Mouse (Mus musculus) forebrain, embryonic 15.5 days (tissue): ENCODE measurements at regions not wholly inside any gene's neighbourhood (a gene's known extent, or its start where the extent isn't known, plus 50 kb on each side); places are given as distances from the start of the nearest gene placed in this dataset.

Source experiments
- ATAC-seq: fragments of 200-750 bp; cut with Nextera tagmentation; replicated peaks from 2 replicates; pipeline ENCODE4 v1.8.0; 2017; ENCODE audit warnings: mild to moderate bottlenecking, moderate TSS enrichment, moderate library complexity
- H3K27ac ChIP-seq: fragments of 300-500 bp; sonication (generic); replicated peaks from 2 replicates; pipeline ENCODE4 v1.5.1; 2015; ENCODE audit warnings: mild to moderate bottlenecking, inconsistent platforms
- H3K27me3 ChIP-seq: fragments of 300-500 bp; sonication (generic); 2 replicates; pipeline ENCODE4 v1.6.1; 2015; ENCODE audit warnings: inconsistent platforms
- H3K36me3 ChIP-seq: fragments of 300-500 bp; sonication (generic); 2 replicates; pipeline ENCODE4 v1.6.1; 2015; ENCODE audit warnings: mild to moderate bottlenecking, inconsistent platforms
- H3K4me1 ChIP-seq: fragments of 300-500 bp; sonication (generic); 2 replicates; pipeline ENCODE4 v1.6.1; 2015; ENCODE audit warnings: inconsistent platforms
- H3K4me2 ChIP-seq: fragments of 300-500 bp; sonication (generic); replicated peaks from 2 replicates; pipeline ENCODE4 v1.6.1; 2015; ENCODE audit warnings: mild to moderate bottlenecking, inconsistent platforms
- H3K4me3 ChIP-seq: fragments of 300-500 bp; sonication (generic); 2 replicates; pipeline ENCODE4 v1.5.1; 2015; ENCODE audit warnings: mild to moderate bottlenecking, inconsistent platforms
- H3K9ac ChIP-seq: fragments of 300-500 bp; sonication (generic); replicated peaks from 2 replicates; pipeline ENCODE4 v1.6.1; 2015; ENCODE audit warnings: mild to moderate bottlenecking, inconsistent platforms
- H3K9me3 ChIP-seq: fragments of 300-500 bp; sonication (generic); 2 replicates; pipeline ENCODE4 v1.6.1; 2016; ENCODE audit warnings: inconsistent platforms
- WGBS: fragments of 180-500 bp; shearing (Covaris S2); methylation state at CpG from one replicate; pipeline ENCODE4 v1.1.7; 2015; ENCODE audit warnings: mixed read lengths; 5-methylcytosine and 5-hydroxymethylcytosine counted together

DNA sequence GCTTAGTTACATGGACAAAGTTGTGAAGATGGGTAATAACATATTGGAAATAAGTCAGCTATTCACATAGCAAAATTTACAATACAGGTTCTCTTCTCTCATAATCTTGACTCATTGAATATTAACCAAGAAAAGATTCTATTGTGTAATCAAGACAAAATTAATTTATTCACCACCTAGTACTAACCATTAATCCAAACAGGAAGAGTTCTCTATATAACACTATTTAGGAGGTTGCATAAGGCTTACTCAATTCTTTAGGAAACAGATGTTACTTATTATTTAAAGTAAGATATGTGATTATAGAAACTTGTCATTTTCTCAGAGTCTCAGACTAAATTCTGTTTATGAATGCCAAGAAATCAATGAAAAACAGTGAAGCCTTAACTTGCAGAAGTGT is 600.4 kb upstream of the Tusc1 start:
- Histone ChIP-seq H3K4me2 (no peak overlapping the region), H3K9me3 (no peaks in the 10 kb centered on the region), H3K4me3 (no peak overlapping the region), H3K27ac (no peak overlapping the region), H3K27me3 (no peaks in the 10 kb centered on the region), H3K9ac (no peak overlapping the region), H3K36me3 (no peaks in the 10 kb centered on the region), H3K4me1 (no peaks in the 10 kb centered on the region)
- ATAC-seq: no peak

DNA sequence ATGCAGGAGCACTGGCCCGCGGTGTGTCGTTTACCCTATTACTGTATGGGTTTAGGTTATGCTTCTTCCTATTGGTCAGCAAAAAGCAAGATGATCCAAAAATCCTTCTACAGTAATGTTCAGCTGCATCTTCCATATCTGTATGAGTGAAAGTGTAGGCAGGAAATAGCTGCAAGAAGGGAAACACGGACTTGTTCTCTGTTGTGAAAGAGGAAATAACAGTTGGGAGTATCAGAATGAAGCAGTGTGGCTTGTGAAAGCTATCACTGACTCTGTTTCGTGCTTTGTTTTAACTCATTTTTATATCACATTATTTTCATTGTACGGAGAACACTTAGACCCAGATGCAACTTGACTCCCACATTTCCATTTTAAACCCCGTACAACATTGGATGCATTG is 591.8 kb upstream of the Tusc1 start:
- Histone ChIP-seq H3K4me1 (no peaks in the 10 kb centered on the region), H3K27ac (no peak overlapping the region), H3K9me3 (no peaks in the 10 kb centered on the region), H3K4me3 (no peak overlapping the region), H3K36me3 (no peaks in the 10 kb centered on the region), H3K4me2 (no peak overlapping the region), H3K27me3 (no peaks in the 10 kb centered on the region), H3K9ac (no peak overlapping the region)
- no peak for ATAC-seq
- WGBS: 94% methylated on average over 7 of the region's 7 CpGs

DNA sequence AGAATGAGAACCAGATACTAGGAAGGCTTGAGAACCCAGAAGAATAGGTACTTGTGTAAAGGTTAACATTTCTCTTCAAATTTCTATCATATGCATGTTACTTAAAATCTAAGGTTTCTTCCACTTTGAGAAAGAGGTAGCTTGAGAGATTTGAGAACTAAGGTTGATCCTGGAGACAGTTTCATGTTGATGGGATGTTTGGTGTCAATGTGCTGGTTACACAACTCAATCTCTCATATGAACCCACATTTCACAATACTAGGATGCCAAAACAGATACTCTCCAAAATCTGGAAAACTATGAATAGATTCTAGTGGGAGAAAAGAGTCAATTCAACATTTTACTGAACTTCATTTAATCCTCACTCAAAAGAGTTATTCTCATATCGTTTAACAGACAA is 589.1 kb upstream of the Tusc1 start:
- no peak overlapping the region for H3K4me3 ChIP-seq
- WGBS: 88% methylated on average over 1 of the region's 1 CpGs
- H3K27ac ChIP-seq: no peak overlapping the region

DNA sequence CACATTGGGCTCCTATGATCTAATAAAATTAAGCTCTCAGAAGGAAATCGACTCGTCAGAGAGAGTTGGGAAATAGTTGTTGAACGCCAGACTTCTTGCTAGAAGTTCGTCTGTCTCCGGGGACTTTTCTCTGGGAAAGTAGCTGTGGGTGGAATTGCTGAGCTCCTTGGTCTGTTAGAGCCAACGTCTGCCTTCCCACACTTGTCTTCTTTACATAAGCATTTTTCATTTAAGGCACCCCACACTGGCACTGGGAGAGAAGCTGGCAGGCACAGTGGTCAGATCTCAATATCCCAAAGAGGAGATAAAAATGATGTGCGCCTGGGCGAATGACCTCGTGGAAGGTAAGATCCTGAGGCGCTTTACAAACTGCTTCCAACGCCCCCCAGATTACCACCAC is 551.3 kb upstream of the Tusc1 start:
- Histone ChIP-seq H3K9me3 (no peaks in the 10 kb centered on the region), H3K4me1 (no peaks in the 10 kb centered on the region), H3K36me3 (no peaks in the 10 kb centered on the region), H3K27me3 (no peaks in the 10 kb centered on the region), H3K4me2 (no peak overlapping the region), H3K9ac (no peak overlapping the region), H3K27ac (no peak overlapping the region), H3K4me3 (no peak overlapping the region)
- WGBS: 90% methylated on average over 11 of the region's 11 CpGs
- no peak for ATAC-seq

More for the DNA sequence above, 589.1 kb upstream of the Tusc1 start:
- Histone ChIP-seq H3K27me3 (no peaks in the 10 kb centered on the region), H3K9me3 (no peaks in the 10 kb centered on the region), H3K4me1 (no peaks in the 10 kb centered on the region), H3K4me2 (no peak overlapping the region), H3K9ac (no peak overlapping the region), H3K36me3 (no peaks in the 10 kb centered on the region)
- ATAC-seq: no peak

DNA sequence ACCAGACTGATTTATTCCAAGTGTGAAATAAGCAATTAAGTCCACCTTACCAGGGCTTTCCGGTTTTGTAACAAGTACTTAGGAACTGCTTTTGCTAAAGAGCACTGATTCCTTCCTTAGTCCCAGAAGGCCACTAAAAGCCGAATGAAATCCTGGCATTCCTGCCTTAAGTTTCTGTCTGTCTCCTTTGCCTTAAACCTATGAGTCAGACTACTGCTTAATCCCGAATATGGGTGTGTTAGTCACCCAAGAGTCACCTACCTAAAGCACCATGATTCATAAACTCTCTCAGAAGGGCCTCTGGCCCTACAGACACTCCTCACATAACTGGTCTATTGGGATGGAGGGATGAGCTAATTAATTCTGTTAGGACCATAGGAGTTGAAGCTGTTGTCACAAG is 546.0 kb upstream of the Tusc1 start:
- H3K27ac ChIP-seq: no peak overlapping the region
- H3K27me3 ChIP-seq: no peaks in the 10 kb centered on the region
- no peak for ATAC-seq
- WGBS: 70% methylated on average over 3 of the region's 3 CpGs
- no peaks in the 10 kb centered on the region for H3K36me3 ChIP-seq
- 0 out of 2 replicates have a peak, but pooled peaks cover 3% of the 10 kb centered on the region for H3K4me1 ChIP-seq
- no peaks in the 10 kb centered on the region for H3K9me3 ChIP-seq
- H3K4me3 ChIP-seq: no peak overlapping the region
- H3K9ac ChIP-seq: no peak overlapping the region
- no peak overlapping the region for H3K4me2 ChIP-seq

DNA sequence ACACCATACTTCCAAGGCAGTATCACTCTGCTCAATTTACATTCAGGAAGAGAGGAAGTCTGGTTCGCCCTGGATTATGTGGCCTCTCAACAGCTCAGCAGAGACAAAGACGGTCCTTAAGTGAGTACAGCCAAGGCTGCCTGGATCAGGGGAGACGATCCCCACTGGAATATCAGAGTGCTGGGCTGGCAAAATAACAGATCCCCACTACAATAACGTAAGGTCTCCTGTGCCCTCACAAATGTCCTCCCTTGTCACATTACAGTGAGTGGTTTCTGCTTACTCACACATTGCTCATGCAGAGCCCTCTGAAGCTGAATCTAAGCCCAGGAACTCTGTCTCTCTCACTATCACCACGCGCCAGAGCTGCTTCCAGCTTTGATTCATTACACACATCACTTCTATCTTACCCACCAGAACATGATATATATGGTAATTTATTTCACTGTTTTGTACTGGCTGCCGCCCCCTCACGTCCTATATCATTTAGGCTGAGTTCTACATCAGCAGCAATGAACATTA is 544.1 kb upstream of the Tusc1 start:
- no peaks in the 10 kb centered on the region for H3K9me3 ChIP-seq
- 0 out of 2 replicates have a peak, but pooled peaks cover 3% of the 10 kb centered on the region for H3K4me1 ChIP-seq
- ATAC-seq: 0 out of 2 replicates have a peak, but pooled peaks have one; percentile 48
- H3K4me3 ChIP-seq: no peak overlapping the region
- H3K27ac ChIP-seq: no peak overlapping the region
- H3K27me3 ChIP-seq: no peaks in the 10 kb centered on the region
- 72% methylated on average over 8 of the region's 8 CpGs for WGBS
- no peak overlapping the region for H3K4me2 ChIP-seq
- H3K36me3 ChIP-seq: no peaks in the 10 kb centered on the region
- no peak overlapping the region for H3K9ac ChIP-seq

DNA sequence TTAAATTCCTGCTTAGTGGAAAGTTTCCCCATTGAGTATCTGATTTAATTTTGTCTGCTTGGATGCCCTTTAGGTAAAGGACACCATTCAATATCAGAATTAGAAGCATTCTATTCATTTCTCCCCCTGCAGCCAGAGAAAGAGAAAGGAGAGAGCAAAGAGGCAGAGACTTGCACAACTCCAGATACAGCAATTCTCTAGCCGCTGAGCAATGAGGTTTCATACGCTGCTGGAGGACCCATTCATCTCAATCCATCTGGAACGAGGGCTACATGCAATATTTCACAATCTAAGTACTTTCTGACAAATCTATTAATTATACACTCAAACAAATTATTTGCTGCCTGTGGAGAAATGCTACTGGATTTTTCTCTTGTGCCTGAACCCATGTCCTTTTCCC is 538.0 kb upstream of the Tusc1 start:
- Histone ChIP-seq H3K27ac (no peak overlapping the region), H3K27me3 (no peaks in the 10 kb centered on the region), H3K9me3 (no peaks in the 10 kb centered on the region), H3K4me3 (no peak overlapping the region), H3K4me2 (no peak overlapping the region), H3K4me1 (no peaks in the 10 kb centered on the region), H3K9ac (no peak overlapping the region), H3K36me3 (no peaks in the 10 kb centered on the region)
- ATAC-seq: no peak
- 16% methylated on average over 3 of the region's 3 CpGs for WGBS

DNA sequence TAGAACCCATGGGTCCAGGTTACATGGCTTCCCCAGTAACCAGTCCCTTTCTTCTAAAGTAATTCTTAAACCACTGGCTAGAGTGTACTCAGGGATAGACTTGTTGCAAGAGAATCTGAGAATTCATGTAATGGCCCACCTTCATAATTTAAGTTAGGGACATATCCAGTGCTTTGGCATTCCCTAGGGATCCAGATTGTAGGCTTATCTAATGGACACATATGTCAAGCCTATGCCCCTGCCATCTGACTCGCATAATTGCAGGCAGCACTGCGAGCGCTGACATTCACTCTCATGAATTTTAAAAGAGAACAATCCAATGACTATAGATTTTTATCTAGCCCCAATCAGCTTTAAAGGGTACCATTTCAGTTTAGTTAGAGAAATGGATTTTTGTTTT is 518.1 kb upstream of the Tusc1 start:
- Histone ChIP-seq H3K36me3 (no peaks in the 10 kb centered on the region), H3K9me3 (no peaks in the 10 kb centered on the region), H3K4me1 (no peaks in the 10 kb centered on the region), H3K4me2 (no peak overlapping the region), H3K9ac (no peak overlapping the region), H3K27me3 (no peaks in the 10 kb centered on the region), H3K4me3 (no peak overlapping the region), H3K27ac (no peak overlapping the region)
- no peak for ATAC-seq
- 90% methylated on average over 3 of the region's 3 CpGs for WGBS

DNA sequence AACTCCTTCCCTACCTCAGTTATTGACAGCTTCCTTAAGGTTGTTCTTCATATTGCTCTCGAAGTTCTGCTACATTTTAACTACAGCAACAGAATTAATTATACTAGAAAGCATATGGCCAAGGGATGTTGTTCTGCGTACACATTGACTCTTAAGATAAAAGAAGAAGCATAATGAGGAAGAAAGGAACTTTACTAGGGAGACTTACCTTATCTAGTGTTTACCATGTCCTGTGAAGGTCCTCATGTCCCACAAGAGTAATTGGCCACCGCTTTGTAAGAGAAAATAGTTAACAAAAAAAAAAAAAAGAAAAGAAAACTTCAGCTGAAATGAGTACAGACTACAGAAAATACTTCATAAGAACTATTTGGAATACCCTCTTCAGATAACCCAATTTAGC is 513.9 kb upstream of the Tusc1 start:
- H3K36me3 ChIP-seq: no peaks in the 10 kb centered on the region
- no peak overlapping the region for H3K9ac ChIP-seq
- H3K27ac ChIP-seq: no peak overlapping the region
- H3K4me2 ChIP-seq: no peak overlapping the region
- no peak for ATAC-seq
- H3K27me3 ChIP-seq: no peaks in the 10 kb centered on the region
- no peaks in the 10 kb centered on the region for H3K9me3 ChIP-seq
- 71% methylated on average over 3 of the region's 3 CpGs for WGBS
- no peak overlapping the region for H3K4me3 ChIP-seq
- no peaks in the 10 kb centered on the region for H3K4me1 ChIP-seq

DNA sequence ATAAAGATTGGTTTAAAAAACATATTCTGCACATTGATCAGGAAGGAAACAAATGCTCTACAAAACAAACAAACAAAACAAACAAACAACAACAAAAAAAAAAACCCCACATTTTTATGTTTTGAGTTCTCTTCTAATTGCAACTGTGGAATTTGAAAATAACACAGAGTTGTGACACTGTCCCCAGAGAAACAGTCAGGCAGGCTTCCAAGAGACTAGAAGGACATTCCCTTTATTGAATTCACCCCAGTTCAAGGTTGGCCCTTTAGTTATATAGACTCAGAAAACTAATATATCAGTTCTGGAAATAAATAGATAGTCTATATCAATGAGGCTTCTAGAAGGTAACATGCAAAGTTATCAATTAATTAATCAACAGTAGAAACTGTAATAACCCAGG is 495.4 kb upstream of the Tusc1 start:
- Histone ChIP-seq H3K27me3 (no peaks in the 10 kb centered on the region), H3K9ac (no peak overlapping the region), H3K36me3 (no peaks in the 10 kb centered on the region), H3K4me1 (no peaks in the 10 kb centered on the region), H3K4me3 (no peak overlapping the region), H3K4me2 (no peak overlapping the region), H3K9me3 (no peaks in the 10 kb centered on the region), H3K27ac (no peak overlapping the region)
- no peak for ATAC-seq

DNA sequence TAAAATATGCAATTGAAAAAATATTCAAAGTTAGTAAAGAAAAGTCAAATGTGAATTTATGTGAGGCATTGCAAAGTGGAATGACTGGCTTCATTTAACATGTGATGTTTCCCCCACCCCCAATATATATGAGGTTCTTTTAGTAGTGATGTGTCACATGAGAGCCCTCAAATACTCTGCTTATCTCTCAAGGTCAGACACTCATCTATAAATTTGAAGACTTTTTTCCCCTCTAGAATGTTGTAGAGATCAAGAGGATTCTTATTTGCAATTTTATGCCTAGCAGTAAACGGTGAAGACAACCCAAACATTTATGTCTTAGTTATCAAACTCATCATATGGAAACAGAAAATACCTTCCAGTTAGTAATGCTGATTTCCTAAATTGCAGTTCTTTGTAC is 457.8 kb upstream of the Tusc1 start:
- Histone ChIP-seq H3K27me3 (no peaks in the 10 kb centered on the region), H3K4me2 (no peak overlapping the region), H3K27ac (no peak overlapping the region), H3K4me1 (no peaks in the 10 kb centered on the region), H3K4me3 (no peak overlapping the region), H3K9me3 (no peaks in the 10 kb centered on the region), H3K36me3 (no peaks in the 10 kb centered on the region), H3K9ac (no peak overlapping the region)
- WGBS: 90% methylated on average over 1 of the region's 1 CpGs
- ATAC-seq: no peak

DNA sequence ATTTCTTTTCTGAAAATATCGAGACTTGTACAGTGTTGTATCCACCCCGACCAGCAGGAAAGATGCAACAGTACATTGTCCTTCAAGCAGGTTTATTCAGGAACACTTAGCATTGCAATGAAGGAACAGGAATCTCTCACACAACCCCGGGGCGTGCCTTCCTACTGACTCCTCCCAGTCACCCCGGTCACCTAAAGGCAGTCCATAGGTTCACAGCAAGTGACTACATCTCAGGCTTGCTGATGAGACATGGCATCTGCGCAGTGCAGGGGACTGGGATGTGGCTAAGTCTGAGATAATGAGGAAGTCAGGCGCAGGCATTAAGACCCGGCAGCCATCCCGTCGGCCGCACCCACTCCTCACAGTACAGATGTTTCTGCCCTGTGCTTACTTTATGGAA is 454.8 kb upstream of the Tusc1 start:
- Histone ChIP-seq H3K9ac (no peak overlapping the region), H3K36me3 (no peaks in the 10 kb centered on the region), H3K4me3 (no peak overlapping the region), H3K9me3 (no peaks in the 10 kb centered on the region), H3K4me2 (no peak overlapping the region), H3K4me1 (no peaks in the 10 kb centered on the region), H3K27me3 (no peaks in the 10 kb centered on the region), H3K27ac (no peak overlapping the region)
- WGBS: 81% methylated on average over 11 of the region's 11 CpGs
- ATAC-seq: no peak

DNA sequence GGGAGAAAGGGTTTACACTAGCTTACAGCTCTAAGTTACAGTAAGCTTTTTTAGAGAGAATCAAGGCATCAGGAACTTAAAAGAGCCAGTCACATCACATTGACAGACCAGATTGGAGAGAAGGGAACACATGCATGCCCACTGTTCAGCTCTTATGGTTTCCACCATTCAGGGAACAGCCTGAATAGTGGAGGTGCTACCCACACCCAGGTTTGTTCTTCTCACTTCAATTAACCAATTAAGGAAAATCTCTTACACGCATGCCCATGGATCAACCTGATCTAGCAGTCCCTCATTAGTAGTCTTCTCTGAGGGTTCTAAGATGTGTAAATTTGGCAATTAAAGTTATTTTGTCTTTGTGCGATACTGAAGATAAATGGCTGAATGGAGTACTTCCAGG is 419.2 kb upstream of the Tusc1 start:
- no peak overlapping the region for H3K4me3 ChIP-seq
- no peak overlapping the region for H3K4me2 ChIP-seq
- no peaks in the 10 kb centered on the region for H3K4me1 ChIP-seq
- no peaks in the 10 kb centered on the region for H3K36me3 ChIP-seq
- H3K9ac ChIP-seq: no peak overlapping the region
- 32% methylated on average over 2 of the region's 2 CpGs for WGBS
- no peak overlapping the region for H3K27ac ChIP-seq
- ATAC-seq: peak; percentile 63; the same call in 1 of the 2 replicates
- H3K9me3 ChIP-seq: no peaks in the 10 kb centered on the region
- H3K27me3 ChIP-seq: no peaks in the 10 kb centered on the region
